In genomic region chr6:65998343-65998742, GRCm38 (mm10) we compare ENCODE assay signal across 31 mouse cellular contexts. TPM values are rescaled to one million over a fixed set of nuclear protein-coding genes. Genes with fewer than 3 reads are reported as not detected.
DNase-seq lines count a peak whose midpoint lies in the region; ATAC-seq lines count a peak whose summit lies in the region.
"Had no signal": no experiment of that assay in that cellular context is flagged by ENCODE, and none has a peak within 500 bp of the region (broad histone marks: within the 10 kb centered on the region; RNA-seq: fewer than 3 reads in every experiment).

No protein-coding gene starts in this region.

- DNase-seq in CD4-positive, CD25-positive, alpha-beta regulatory T cell, adult 2 months (ENCODE audit: low read depth, low spot score): peak; percentile 27
- DNase-seq in naive thymus-derived CD4-positive, alpha-beta T cell, adult 2 months (ENCODE audit: low read depth): peak; percentile 53
- no peak for DNase-seq in adrenal gland, postnatal 4 days (ENCODE audit: low spot score in 2 of 2)
- DNase-seq in gastrocnemius, postnatal 10 days: no peak
- DNase-seq: adrenal gland, adult 2 months; adrenal gland, postnatal 14 days; cerebellum, adult 18-20 months; cerebellum, adult 9-10 months; cerebellum, postnatal 14 days; gastrocnemius, adult 2 months; gastrocnemius, postnatal 25 days; heart, adult 18-20 months; kidney, adult 18-20 months had no signal

- ATAC-seq in activated CD4-positive, CD25-positive, alpha-beta regulatory T cell, adult 4 months: peak; percentile 54
- no peak for ATAC-seq in cerebellum, adult (ENCODE audit: insufficient number of reproducible peaks, low FRiP score, low TSS enrichment)
- ATAC-seq: forebrain, embryonic 13.5 days; forebrain, embryonic 16.5 days; intestine, embryonic 16.5 days had no signal

RNA-seq across cellular contexts. Expression of gene 4930544G11Rik, which starts 45.9 kb away (rescaled TPM):
- polyA plus RNA-seq in activated CD4-positive, CD25-positive, alpha-beta regulatory T cell, adult 4 months (2017; shearing (Covaris generic)): not detected
- total RNA-seq in adrenal gland, postnatal 4 days (2021): not detected
- not detected for total RNA-seq in gastrocnemius, postnatal 10 days (2021)
- total RNA-seq: adrenal gland, adult 2 months; adrenal gland, postnatal 14 days; ES-E14; gastrocnemius, adult 2 months; gastrocnemius, postnatal 25 days; heart, adult 18-20 months; heart, postnatal 25 days; hematopoietic stem cell, adult 5-6 weeks had no signal
- polyA plus RNA-seq: adrenal gland, adult 2 months; brain, embryonic 14.5 days; embryonic facial prominence, embryonic 11.5 days; embryonic facial prominence, embryonic 14.5 days; forebrain, embryonic 10.5 days; forebrain, embryonic 13.5 days; forebrain, embryonic 16.5 days; frontal cortex, adult 2 months; heart, embryonic 10.5 days; heart, embryonic 13.5 days; heart, embryonic 16.5 days; hindbrain, embryonic 12.5 days; hindbrain, embryonic 15.5 days; intestine, embryonic 16.5 days had no signal

Comparison
In these comparisons a context has a peak if more than half of its experiments do, and no peak if none do; other contexts are left out.
1. DNase-seq: peak in CD4-positive, CD25-positive, alpha-beta regulatory T cell, adult 2 months (single experiment) and naive thymus-derived CD4-positive, alpha-beta T cell, adult 2 months (single experiment); none in adrenal gland, postnatal 4 days (0 of 2) and gastrocnemius, postnatal 10 days (single experiment).